Mouse (Mus musculus) lung, adult 2 months (tissue): ENCODE results near the gene Ces1a.

Experiments
- CTCF ChIP-seq: fragments of 200-500 bp; IDR thresholded peaks from 2 replicates; pipeline ENCODE4 v1.5.1; 2011; ENCODE audit warnings: mild to moderate bottlenecking, low read length, control low read depth; ENCODE audit not compliant: insufficient read depth
- POLR2A ChIP-seq: fragments of 200-500 bp; IDR thresholded peaks from 2 replicates; pipeline ENCODE4 v1.6.1; 2011; ENCODE audit warnings: low read depth, mild to moderate bottlenecking, control low read depth, low read length, borderline replicate concordance; ENCODE audit errors: extremely low read depth

DNA sequence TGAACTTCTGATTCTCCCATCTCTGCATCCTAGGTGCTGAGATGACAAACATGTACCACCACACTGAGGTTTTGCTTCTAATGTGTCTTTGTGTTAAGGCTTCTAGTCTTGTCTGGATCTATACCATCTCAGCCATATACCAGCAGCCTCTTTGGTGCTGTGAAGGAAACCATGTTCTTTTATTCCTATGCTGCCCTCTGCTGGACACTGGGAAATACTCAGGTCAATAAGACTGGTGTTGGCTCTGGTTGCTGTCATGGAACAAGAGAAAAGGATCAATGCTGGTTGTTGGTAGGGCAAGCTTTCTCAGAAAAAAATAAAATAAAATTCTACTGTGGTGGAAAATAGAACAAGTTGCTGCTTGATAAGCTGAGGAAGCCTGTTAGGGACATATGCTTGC is 47.4 kb upstream of the Ces1a start:
- no peak for TF ChIP-seq CTCF
- no peak for TF ChIP-seq POLR2A
